Mouse (Mus musculus): Measurements from ENCODE around the gene Il27. TPM values are rescaled to one million over a fixed set of nuclear protein-coding genes. Genes with fewer than 3 reads are reported as not detected.

Il27 gene
- polyA plus RNA-seq, 1 experiment from 2014 or later = not detected

- Histone ChIP-seq H3K36me3 (no peaks in the 10 kb centered on the region), H3K4me1 (no peaks in the 10 kb centered on the region), H3K9ac (no peak overlapping the region), H3K4me2 (no peak overlapping the region), H3K27me3 (no peaks in the 10 kb centered on the region), H3K4me3 (no peak overlapping the region), H3K9me3 (no peaks in the 10 kb centered on the region), H3K27ac (no peak overlapping the region)
- no peak for ATAC-seq (ENCODE audit: insufficient number of reproducible peaks, insufficient read depth, low FRiP score, low TSS enrichment, low read depth)
- WGBS = 73% methylated on average over 3 of the region's 3 CpGs
These were observed 7.9 kb upstream of the Il27 start for GRCm38 (mm10) chr7:126602650-126603049.

GRCm38 (mm10) chr7:126601896-126602295 lies 7.2 kb upstream of the Il27 start:
- no peak overlapping the region for H3K4me2 ChIP-seq
- no peak overlapping the region for H3K27ac ChIP-seq
- no peak overlapping the region for H3K4me3 ChIP-seq
- H3K4me1 ChIP-seq = no peaks in the 10 kb centered on the region
- no peaks in the 10 kb centered on the region for H3K9me3 ChIP-seq
- no peaks in the 10 kb centered on the region for H3K36me3 ChIP-seq
- no peaks in the 10 kb centered on the region for H3K27me3 ChIP-seq
- ATAC-seq (ENCODE audit: insufficient number of reproducible peaks, insufficient read depth, low FRiP score, low TSS enrichment, low read depth) = no peak
- 29% methylated on average over 5 of the region's 5 CpGs for WGBS
- no peak overlapping the region for H3K9ac ChIP-seq

GRCm38 (mm10) chr7:126598919-126599318 lies 4.2 kb upstream of the Il27 start:
- H3K4me3 ChIP-seq = no peak overlapping the region
- no peaks in the 10 kb centered on the region for H3K36me3 ChIP-seq
- 79% methylated on average over 6 of the region's 6 CpGs for WGBS
- peaks cover 1% of the 10 kb centered on the region; the same call in 1 of the 2 replicates for H3K27me3 ChIP-seq
- no peak overlapping the region for H3K4me2 ChIP-seq
- H3K9ac ChIP-seq = no peak overlapping the region
- no peaks in the 10 kb centered on the region for H3K4me1 ChIP-seq
- H3K27ac ChIP-seq = no peak overlapping the region
- H3K9me3 ChIP-seq = no peaks in the 10 kb centered on the region
- ATAC-seq (ENCODE audit: insufficient number of reproducible peaks, insufficient read depth, low FRiP score, low TSS enrichment, low read depth) = no peak

GRCm38 (mm10) chr7:126596414-126596813 lies 1.7 kb upstream of the Il27 start:
- no peak for ATAC-seq (ENCODE audit: insufficient number of reproducible peaks, insufficient read depth, low FRiP score, low TSS enrichment, low read depth)
- H3K4me2 ChIP-seq = no peak overlapping the region
- no peak overlapping the region for H3K27ac ChIP-seq
- H3K4me1 ChIP-seq = no peaks in the 10 kb centered on the region
- no peaks in the 10 kb centered on the region for H3K36me3 ChIP-seq
- H3K4me3 ChIP-seq = no peak overlapping the region
- H3K9me3 ChIP-seq = no peaks in the 10 kb centered on the region
- 59% methylated on average over 6 of the region's 6 CpGs for WGBS
- no peak overlapping the region for H3K9ac ChIP-seq
- H3K27me3 ChIP-seq = peaks cover 9% of the 10 kb centered on the region

GRCm38 (mm10) chr7:126595890-126596289 lies 1.1 kb upstream of the Il27 start:
- Histone ChIP-seq H3K4me1 (no peaks in the 10 kb centered on the region), H3K9me3 (no peaks in the 10 kb centered on the region), H3K4me2 (no peak overlapping the region), H3K9ac (no peak overlapping the region), H3K27me3 (peaks cover 9% of the 10 kb centered on the region), H3K36me3 (no peaks in the 10 kb centered on the region), H3K4me3 (no peak overlapping the region), H3K27ac (no peak overlapping the region)
- ATAC-seq (ENCODE audit: insufficient number of reproducible peaks, insufficient read depth, low FRiP score, low TSS enrichment, low read depth) = no peak
- 77% methylated on average over 5 of the region's 5 CpGs for WGBS

- WGBS = 4% methylated on average over 16 of the region's 16 CpGs
These were observed 7.0 kb downstream of the Il27 start for GRCm38 (mm10) chr7:126587779-126588178.

GRCm38 (mm10) chr7:126586839-126587238 lies 7.9 kb downstream of the Il27 start:
- Histone ChIP-seq H3K27ac (no peak overlapping the region), H3K4me3 (no peak overlapping the region), H3K4me2 (no peak overlapping the region), H3K4me1 (peaks cover 17% of the 10 kb centered on the region), H3K27me3 (peaks cover 29% of the 10 kb centered on the region), H3K36me3 (no peaks in the 10 kb centered on the region), H3K9me3 (no peaks in the 10 kb centered on the region), H3K9ac (no peak overlapping the region)
- 55% methylated on average over 8 of the region's 8 CpGs for WGBS
- no peak for ATAC-seq (ENCODE audit: insufficient number of reproducible peaks, insufficient read depth, low FRiP score, low TSS enrichment, low read depth)

More at GRCm38 (mm10) chr7:126587779-126588178, 7.0 kb downstream of the Il27 start:
- H3K4me1 ChIP-seq = peaks cover 11% of the 10 kb centered on the region
- H3K9me3 ChIP-seq = no peaks in the 10 kb centered on the region
- no peaks in the 10 kb centered on the region for H3K36me3 ChIP-seq
- 0 out of 2 replicates have a peak overlapping the region, but pooled peaks have one; percentile 20 for H3K4me3 ChIP-seq
- H3K9ac ChIP-seq = peak overlapping the region; percentile 49
- ATAC-seq (ENCODE audit: insufficient number of reproducible peaks, insufficient read depth, low FRiP score, low TSS enrichment, low read depth) = 0 out of 2 replicates have a peak, but pooled peaks have one; percentile 12
- H3K27me3 ChIP-seq = peaks cover 29% of the 10 kb centered on the region
- H3K27ac ChIP-seq = no peak overlapping the region
- H3K4me2 ChIP-seq = peak overlapping the region; percentile 50

GRCm38 (mm10) chr7:126585717-126586116 lies 9.0 kb downstream of the Il27 start, which contains the start of gene Cln3:
TSS of gene Cln3 (minus strand) at chr7:126585817.
- 68% methylated on average over 6 of the region's 6 CpGs for WGBS

GRCm38 (mm10) chr7:126584506-126584977 lies 10.2 kb downstream of the Il27 start, which contains the start of gene Apobr:
TSS of gene Apobr (plus strand) at chr7:126584942.
- no peak for ATAC-seq (ENCODE audit: insufficient number of reproducible peaks, insufficient read depth, low FRiP score, low TSS enrichment, low read depth)
- H3K9ac ChIP-seq = no peak within 1 kb of the TSS
- H3K9me3 ChIP-seq = no peaks in the 10 kb centered on the region
- peak within 1 kb of the TSS; percentile 60 for H3K4me3 ChIP-seq
- 76% methylated on average over 8 of the region's 8 CpGs for WGBS
- peaks cover 25% of the 10 kb centered on the region for H3K4me1 ChIP-seq
- H3K4me2 ChIP-seq = peak within 1 kb of the TSS; percentile 88
- no peak within 1 kb of the TSS for H3K27ac ChIP-seq
- H3K36me3 ChIP-seq = peaks cover 5% of the 10 kb centered on the region; the same call in 1 of the 2 replicates
- peaks cover 29% of the 10 kb centered on the region for H3K27me3 ChIP-seq

More at GRCm38 (mm10) chr7:126585717-126586116, 9.0 kb downstream of the Il27 start, which contains the start of gene Cln3:
- peaks cover 4% of the 10 kb centered on the region; the same call in 1 of the 2 replicates for H3K36me3 ChIP-seq
- peaks cover 29% of the 10 kb centered on the region for H3K27me3 ChIP-seq
- no peak for ATAC-seq (ENCODE audit: insufficient number of reproducible peaks, insufficient read depth, low FRiP score, low TSS enrichment, low read depth)
- H3K9ac ChIP-seq = no peak within 1 kb of the TSS
- no peak within 1 kb of the TSS for H3K27ac ChIP-seq
- no peaks in the 10 kb centered on the region for H3K9me3 ChIP-seq
- H3K4me3 ChIP-seq = no peak within 1 kb of the TSS
- H3K4me1 ChIP-seq = peaks cover 25% of the 10 kb centered on the region
- H3K4me2 ChIP-seq = no peak within 1 kb of the TSS

GRCm38 (mm10) chr7:126583761-126584160 lies 11.0 kb downstream of the Il27 start:
- peaks cover 8% of the 10 kb centered on the region for H3K36me3 ChIP-seq
- peak overlapping the region; percentile 81; the same call in 1 of the 2 replicates for H3K27ac ChIP-seq
- H3K9ac ChIP-seq = peak overlapping the region; percentile 72
- H3K4me3 ChIP-seq = peak overlapping the region; percentile 60
- H3K9me3 ChIP-seq = no peaks in the 10 kb centered on the region
- peaks cover 29% of the 10 kb centered on the region for H3K27me3 ChIP-seq
- ATAC-seq (ENCODE audit: insufficient number of reproducible peaks, insufficient read depth, low FRiP score, low TSS enrichment, low read depth) = no peak
- 58% methylated on average over 6 of the region's 6 CpGs for WGBS
- H3K4me2 ChIP-seq = peak overlapping the region; percentile 88
- H3K4me1 ChIP-seq = peaks cover 25% of the 10 kb centered on the region

GRCm38 (mm10) chr7:126583251-126583709 lies 11.5 kb downstream of the Il27 start:
- WGBS = 2% methylated on average over 22 of the region's 22 CpGs
- H3K27ac ChIP-seq = peak overlapping the region; percentile 81
- peak overlapping the region; percentile 88 for H3K4me2 ChIP-seq
- H3K4me1 ChIP-seq = peaks cover 23% of the 10 kb centered on the region
- ATAC-seq (ENCODE audit: insufficient number of reproducible peaks, insufficient read depth, low FRiP score, low TSS enrichment, low read depth) = peak; percentile 81; the same call in 1 of the 2 replicates
- peaks cover 13% of the 10 kb centered on the region for H3K36me3 ChIP-seq
- peak overlapping the region; percentile 72 for H3K9ac ChIP-seq
- H3K27me3 ChIP-seq = peaks cover 29% of the 10 kb centered on the region
- H3K9me3 ChIP-seq = no peaks in the 10 kb centered on the region
- H3K4me3 ChIP-seq = peak overlapping the region; percentile 60

- Histone ChIP-seq H3K27me3 (peaks cover 29% of the 10 kb centered on the region), H3K9me3 (no peaks in the 10 kb centered on the region)
- WGBS = 2% methylated on average over 20 of the region's 20 CpGs
These were observed 12.0 kb downstream of the Il27 start for GRCm38 (mm10) chr7:126582759-126583158.

More at GRCm38 (mm10) chr7:126582759-126583158, 12.0 kb downstream of the Il27 start:
- peaks cover 18% of the 10 kb centered on the region for H3K4me1 ChIP-seq
- H3K4me3 ChIP-seq = peak overlapping the region; percentile 60
- ATAC-seq (ENCODE audit: insufficient number of reproducible peaks, insufficient read depth, low FRiP score, low TSS enrichment, low read depth) = peak; percentile 50; the same call in 1 of the 2 replicates
- peak overlapping the region; percentile 72 for H3K9ac ChIP-seq
- peaks cover 18% of the 10 kb centered on the region for H3K36me3 ChIP-seq
- H3K27ac ChIP-seq = no peak overlapping the region
- peak overlapping the region; percentile 88 for H3K4me2 ChIP-seq
